Mouse (Mus musculus) midbrain, embryonic 10.5 days (tissue): ENCODE measurements around the gene Arsg. TPM values are rescaled to one million over a fixed set of nuclear protein-coding genes. Genes with fewer than 3 reads are reported as not detected.
"Not testable (repeated sequence)": the region's sequence is repeated elsewhere in the genome, so short reads cannot be mapped to it uniquely, and the experiment has no call there.

ENCODE experiments used
- DNase-seq: peaks from one replicate; pipeline ENCODE4 v3.0.0-alpha.2; 2017; ENCODE audit warnings: low spot score
- H3K27ac ChIP-seq: fragments of 300-500 bp; sonication (generic); replicated peaks from 2 replicates; pipeline ENCODE4 v1.5.1; 2016; ENCODE audit warnings: mild to moderate bottlenecking
- H3K27me3 ChIP-seq: fragments of 300-500 bp; sonication (generic); 2 replicates; pipeline ENCODE4 v1.6.1; 2016; ENCODE audit warnings: low read depth, mild to moderate bottlenecking; ENCODE audit not compliant: poor library complexity, severe bottlenecking
- H3K36me3 ChIP-seq: fragments of 300-500 bp; sonication (generic); 2 replicates; pipeline ENCODE4 v1.6.1; 2016; ENCODE audit warnings: mild to moderate bottlenecking, moderate library complexity
- H3K4me1 ChIP-seq: fragments of 300-500 bp; sonication (generic); 2 replicates; pipeline ENCODE4 v1.6.1; 2016
- H3K4me3 ChIP-seq: fragments of 300-500 bp; sonication (generic); 2 replicates; pipeline ENCODE4 v1.5.1; 2016; ENCODE audit warnings: mild to moderate bottlenecking, moderate library complexity
- H3K9me3 ChIP-seq: fragments of 300-500 bp; sonication (generic); replicated peaks from 2 replicates; pipeline ENCODE4 v1.6.1; 2016; ENCODE audit warnings: mild to moderate bottlenecking
- WGBS: fragments of 180-500 bp; shearing (Covaris S2); methylation state at CpG from one replicate; pipeline ENCODE4 v1.1.7; 2016; 5-methylcytosine and 5-hydroxymethylcytosine counted together
- microRNA-seq: library from miRNA; unstranded; fragments of <30 nt; microRNA quantifications from one replicate; pipeline ENCODE4, GENCODE M21; 2017
- polyA plus RNA-seq: library from polyadenylated mRNA; unstranded; fragments of >200 nt; fragmentation: Nextera tagmentation; extraction: Ambion mirVana; gene quantifications from 2 replicates; pipeline ENCODE4 v1.2.1, GENCODE M21; 2016

The Arsg gene
- polyA plus RNA-seq, 1 experiment from 2014 or later = 1.9 TPM

DNA sequence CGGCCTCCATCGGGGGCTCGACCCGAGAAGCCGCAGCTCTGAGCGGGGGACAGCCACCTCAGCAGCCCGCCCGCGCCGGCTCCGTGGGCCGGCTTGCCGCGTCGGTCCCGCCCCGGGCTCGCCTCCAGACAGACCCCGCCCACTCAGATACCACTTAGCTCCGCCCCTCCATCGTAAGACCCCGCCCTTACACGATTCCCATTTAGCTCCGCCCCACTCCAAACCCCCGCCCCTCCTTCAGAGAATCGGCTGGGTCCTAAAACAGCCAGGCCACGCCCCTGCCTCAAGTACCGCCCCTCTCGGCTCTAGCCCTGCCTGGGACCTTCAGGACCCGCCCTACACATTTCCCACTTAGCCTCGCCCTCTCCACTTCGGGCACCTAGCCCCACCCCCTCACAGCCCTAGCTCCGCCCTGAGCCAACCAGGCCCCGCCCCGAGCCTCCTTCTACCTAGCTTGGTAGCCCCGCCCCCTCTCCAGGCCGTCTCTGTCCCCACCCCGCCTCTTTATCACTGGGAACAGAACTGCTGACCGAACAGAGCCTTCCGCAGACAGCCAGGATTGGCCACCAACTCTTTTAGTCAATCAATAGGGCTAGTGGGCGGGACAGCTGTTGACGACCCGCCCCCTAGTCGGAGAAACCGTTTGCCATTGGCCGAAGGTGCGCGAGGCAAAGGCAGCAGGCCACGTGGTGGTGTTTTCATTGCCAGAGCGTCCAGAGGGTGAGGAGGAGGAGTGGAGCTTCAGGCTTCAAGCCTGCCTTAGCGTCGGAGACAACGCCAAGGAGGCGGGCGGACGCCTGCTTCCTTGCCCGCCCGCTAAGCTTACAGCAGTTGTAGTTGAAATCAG is 138.4 kb downstream of the Arsg start, which contains the start of gene Wipi1:
Gene Wipi1, minus strand, starts transcription at position 665 of the 847 bp plus-strand sequence.
- Histone ChIP-seq H3K4me3 (peak within 1 kb of the TSS; percentile 70), H3K36me3 (no peaks in the 10 kb centered on the region), H3K9me3 (no peaks in the 10 kb centered on the region), H3K27me3 (peaks cover 4% of the 10 kb centered on the region; the same call in 1 of the 2 replicates), H3K4me1 (peaks cover 33% of the 10 kb centered on the region), H3K27ac (peak within 1 kb of the TSS; percentile 88)
- peak; percentile 99 for DNase-seq
- WGBS = under 1% methylated on average over 58 of the region's 58 CpGs

DNA sequence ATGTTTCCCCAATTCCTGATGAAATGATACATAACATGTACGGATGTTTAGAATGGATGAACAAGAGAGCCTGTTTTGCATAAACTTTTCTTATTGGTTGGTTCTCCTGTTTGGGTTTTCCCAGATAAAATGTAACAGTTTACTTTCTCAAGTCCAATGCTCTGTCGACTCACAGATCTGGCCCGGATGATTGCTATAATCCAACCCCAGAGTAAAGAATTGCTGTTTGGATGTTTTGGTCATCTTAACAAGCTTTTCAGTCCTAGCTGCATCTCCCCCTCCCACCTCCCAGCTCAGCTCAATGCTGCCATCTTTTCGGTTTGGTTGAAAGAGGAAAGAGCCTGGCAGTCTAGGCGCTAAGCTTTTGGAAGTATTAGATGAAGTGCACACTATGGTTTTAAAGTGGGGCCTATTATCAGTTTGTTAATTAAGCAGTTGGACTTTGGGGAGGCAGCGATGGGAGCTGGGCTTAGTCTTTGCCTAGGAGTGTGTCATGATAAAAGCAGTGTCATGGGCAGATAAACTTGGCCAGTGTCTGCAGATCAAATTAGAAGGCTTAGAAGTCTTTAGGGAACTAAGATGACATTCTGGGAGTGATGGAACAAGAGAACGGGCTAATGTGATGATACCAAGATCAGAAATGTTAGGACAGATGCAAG is 139.8 kb downstream of the Arsg start:
- no peaks in the 10 kb centered on the region for H3K36me3 ChIP-seq
- no peaks in the 10 kb centered on the region for H3K9me3 ChIP-seq
- 68% methylated on average over 7 of the region's 7 CpGs for WGBS
- H3K4me1 ChIP-seq = peaks cover 33% of the 10 kb centered on the region
- H3K27ac ChIP-seq = no peak overlapping the region
- H3K4me3 ChIP-seq = no peak overlapping the region
- H3K27me3 ChIP-seq = peaks cover 4% of the 10 kb centered on the region; the same call in 1 of the 2 replicates
- no peak for DNase-seq

DNA sequence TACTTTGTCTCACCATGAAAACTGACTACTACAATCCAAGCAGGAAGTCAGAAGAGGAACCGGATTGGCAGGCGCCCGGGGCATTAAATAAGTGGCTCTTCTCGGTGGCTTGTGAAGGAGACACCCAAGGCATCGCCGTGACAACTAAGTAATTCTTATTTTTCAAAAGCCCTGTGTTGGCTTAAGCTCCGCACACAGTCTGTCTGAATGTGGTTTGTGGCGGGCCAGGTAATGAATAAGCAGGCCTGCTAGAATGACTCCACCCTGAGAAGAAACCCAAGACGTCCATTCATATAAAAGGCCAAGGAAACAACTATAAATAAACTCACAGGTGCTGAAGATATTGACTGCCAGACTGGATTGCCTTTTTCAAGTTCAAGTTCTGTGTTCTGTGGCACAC is 142.1 kb downstream of the Arsg start:
- peaks cover 4% of the 10 kb centered on the region; the same call in 1 of the 2 replicates for H3K27me3 ChIP-seq
- H3K36me3 ChIP-seq = no peaks in the 10 kb centered on the region
- no peak overlapping the region for H3K4me3 ChIP-seq
- H3K9me3 ChIP-seq = no peaks in the 10 kb centered on the region
- H3K27ac ChIP-seq = no peak overlapping the region
- WGBS = 72% methylated on average over 9 of the region's 9 CpGs
- no peak for DNase-seq
- H3K4me1 ChIP-seq = peaks cover 23% of the 10 kb centered on the region

DNA sequence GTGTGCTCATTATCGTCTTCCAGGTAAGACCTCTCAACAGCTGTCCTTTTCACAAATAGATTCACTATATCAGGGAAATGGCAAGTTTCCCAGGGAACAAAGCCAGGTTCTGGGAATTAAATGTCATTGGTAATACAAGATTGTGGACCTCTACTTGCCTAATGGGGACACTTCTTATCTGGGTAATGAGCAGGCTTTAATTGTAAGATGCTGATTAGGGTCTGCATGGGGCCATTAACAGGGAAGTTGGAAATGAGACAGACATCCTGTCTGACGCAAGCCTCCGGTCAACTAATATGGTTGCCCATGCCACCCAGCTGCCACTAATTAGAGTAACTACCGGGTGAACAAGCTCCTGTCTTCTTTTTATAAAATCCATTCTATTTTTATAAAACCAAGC is 143.2 kb downstream of the Arsg start:
- H3K36me3 ChIP-seq = no peaks in the 10 kb centered on the region
- no peak overlapping the region for H3K27ac ChIP-seq
- no peak overlapping the region for H3K4me3 ChIP-seq
- WGBS = 86% methylated on average over 4 of the region's 4 CpGs
- no peak for DNase-seq
- peaks cover 4% of the 10 kb centered on the region; the same call in 1 of the 2 replicates for H3K27me3 ChIP-seq
- H3K9me3 ChIP-seq = no peaks in the 10 kb centered on the region
- H3K4me1 ChIP-seq = peaks cover 13% of the 10 kb centered on the region

DNA sequence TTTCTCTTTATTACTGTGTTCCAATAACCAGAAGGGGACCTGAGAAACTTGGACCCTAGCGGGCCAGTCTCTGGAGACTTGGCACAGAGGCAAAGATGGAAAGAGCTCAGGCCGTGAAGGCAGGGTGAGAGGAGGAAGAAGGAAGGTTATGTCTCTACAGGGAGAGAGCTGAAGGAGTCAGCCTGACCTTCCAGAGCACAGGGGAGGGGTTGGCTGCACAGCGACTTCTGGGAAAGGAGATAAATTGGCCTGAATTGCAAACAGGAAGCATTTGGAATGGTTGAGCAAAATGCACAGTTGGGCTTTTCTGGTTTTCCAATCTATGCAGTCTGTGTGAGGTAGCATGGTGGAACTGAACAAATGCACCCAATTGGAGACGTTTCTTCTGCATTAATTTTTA is 143.6 kb downstream of the Arsg start:
- no peak overlapping the region for H3K4me3 ChIP-seq
- no peaks in the 10 kb centered on the region for H3K9me3 ChIP-seq
- DNase-seq = no peak
- peaks cover 9% of the 10 kb centered on the region for H3K4me1 ChIP-seq
- WGBS = 78% methylated on average over 4 of the region's 4 CpGs
- no peak overlapping the region for H3K27ac ChIP-seq
- peaks cover 4% of the 10 kb centered on the region; the same call in 1 of the 2 replicates for H3K27me3 ChIP-seq
- H3K36me3 ChIP-seq = no peaks in the 10 kb centered on the region

DNA sequence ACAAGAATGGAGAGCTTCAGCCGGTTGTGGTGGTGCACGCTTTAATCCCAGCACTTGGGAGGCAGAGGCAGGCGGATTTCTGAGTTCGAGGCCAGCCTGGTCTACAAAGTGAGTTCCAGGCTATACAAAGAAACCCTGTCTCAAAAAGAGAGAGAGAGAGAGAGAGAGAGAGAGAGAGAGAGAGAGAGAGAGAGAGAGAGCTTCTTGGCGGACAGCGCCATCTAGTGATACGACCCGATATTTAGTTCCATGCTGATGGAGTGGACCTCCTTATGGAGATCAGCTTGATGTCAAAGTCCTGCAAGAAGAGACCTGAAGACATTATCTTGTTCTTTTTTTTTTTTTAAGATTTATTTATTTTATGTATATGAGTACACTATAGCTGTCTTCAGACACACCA is 145.9 kb downstream of the Arsg start:
- not testable (repeated sequence) for H3K4me1 ChIP-seq, H3K9me3 ChIP-seq, H3K27me3 ChIP-seq, H3K27ac ChIP-seq, H3K4me3 ChIP-seq, H3K36me3 ChIP-seq
- WGBS = 30% methylated on average over 8 of the region's 8 CpGs
- DNase-seq = peak; percentile 33

DNA sequence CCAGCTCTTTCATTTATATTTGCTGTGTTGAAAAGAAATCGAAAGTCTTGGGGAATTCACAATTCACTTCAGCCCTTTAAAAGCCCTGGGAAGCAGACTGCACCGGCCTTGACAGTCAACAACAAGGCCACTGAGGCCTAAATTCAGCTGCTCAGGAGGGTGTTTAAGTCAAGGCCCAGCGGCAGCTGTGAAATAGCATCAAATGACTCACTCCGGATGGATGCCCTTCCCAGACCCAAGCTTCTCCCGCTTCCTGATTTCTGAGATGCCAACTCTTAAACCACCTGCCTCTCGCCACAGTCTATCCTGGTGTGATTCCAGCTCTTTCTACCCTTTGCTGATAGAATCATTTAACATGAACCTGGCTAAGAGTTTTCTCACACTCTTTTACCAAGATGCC is 147.2 kb downstream of the Arsg start:
- no peaks in the 10 kb centered on the region for H3K36me3 ChIP-seq
- no peaks in the 10 kb centered on the region for H3K27me3 ChIP-seq
- no peak for DNase-seq
- no peak overlapping the region for H3K27ac ChIP-seq
- WGBS = 78% methylated on average over 6 of the region's 6 CpGs
- peaks cover 8% of the 10 kb centered on the region; the same call in 1 of the 2 replicates for H3K4me1 ChIP-seq
- 0 out of 2 replicates have a peak, but pooled peaks cover 4% of the 10 kb centered on the region for H3K9me3 ChIP-seq
- no peak overlapping the region for H3K4me3 ChIP-seq

DNA sequence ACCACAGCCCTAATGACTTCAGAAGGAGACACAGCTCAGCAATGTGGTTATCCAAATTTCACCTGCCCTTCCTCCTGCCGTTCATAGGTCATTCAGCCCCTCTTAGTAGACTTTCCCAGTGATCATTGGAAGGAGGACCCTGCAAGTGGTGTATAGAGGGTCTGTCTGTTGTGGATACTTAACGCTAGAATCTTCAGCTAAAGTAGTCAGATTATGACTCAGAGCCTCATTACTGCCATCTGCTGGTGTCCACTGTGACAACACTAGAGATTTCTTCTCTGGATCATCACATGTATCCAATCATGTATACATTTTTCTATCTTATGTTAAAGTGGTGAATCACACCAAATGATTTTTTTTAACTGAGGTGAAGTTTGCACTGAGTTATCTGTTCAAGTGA is 148.0 kb downstream of the Arsg start:
- no peak overlapping the region for H3K4me3 ChIP-seq
- 23% methylated on average over 2 of the region's 2 CpGs for WGBS
- no peak overlapping the region for H3K27ac ChIP-seq
- DNase-seq = peak; percentile 39
- H3K36me3 ChIP-seq = no peaks in the 10 kb centered on the region
- 0 out of 2 replicates have a peak, but pooled peaks cover 4% of the 10 kb centered on the region for H3K9me3 ChIP-seq
- peaks cover 8% of the 10 kb centered on the region; the same call in 1 of the 2 replicates for H3K4me1 ChIP-seq
- no peaks in the 10 kb centered on the region for H3K27me3 ChIP-seq

DNA sequence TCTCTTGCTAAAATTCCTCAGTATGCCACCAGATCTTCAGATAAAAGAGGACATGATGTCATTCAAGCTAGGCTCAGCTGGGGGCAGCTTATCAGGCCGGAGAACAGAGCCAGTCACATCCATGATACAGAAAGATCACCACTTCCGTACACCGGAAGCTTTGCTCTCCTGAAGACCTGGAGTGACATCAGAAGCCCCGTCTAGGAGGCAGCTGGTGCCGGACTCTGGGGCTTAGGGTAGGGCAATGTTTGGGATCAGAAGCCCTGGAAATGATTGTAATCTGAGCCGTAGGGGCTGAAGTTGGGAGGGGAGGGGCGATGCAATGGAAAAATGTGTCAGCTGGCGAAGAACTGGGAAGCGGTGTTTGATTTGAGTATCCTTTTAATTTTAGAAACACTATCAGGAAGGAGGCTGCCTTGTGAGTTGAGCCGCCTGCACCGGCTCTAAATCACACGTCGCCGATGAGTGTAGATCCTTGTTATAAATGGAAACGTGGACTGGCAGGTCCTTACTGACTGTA is 149.4 kb downstream of the Arsg start:
- 49% methylated on average over 15 of the region's 15 CpGs for WGBS
- peak; percentile 14 for DNase-seq
- H3K4me1 ChIP-seq = peaks cover 8% of the 10 kb centered on the region; the same call in 1 of the 2 replicates
- H3K4me3 ChIP-seq = no peak overlapping the region
- H3K9me3 ChIP-seq = 0 out of 2 replicates have a peak, but pooled peaks cover 4% of the 10 kb centered on the region
- H3K27me3 ChIP-seq = no peaks in the 10 kb centered on the region
- no peaks in the 10 kb centered on the region for H3K36me3 ChIP-seq
- no peak overlapping the region for H3K27ac ChIP-seq

Small RNA genes lying within 50 kb of the gene (microRNA-seq; reads per million reads assigned to microRNA genes)
- gene Gm25540 = not detected

Other genes starting within 250 kb of the Arsg start
- gene Rgs9, start 175.2 kb upstream of the Arsg start, polyA plus RNA-seq = 1.6 and 2.2 TPM in 2 replicates
- gene Gna13, start 110.5 kb upstream of the Arsg start, polyA plus RNA-seq = 16.9 and 18.8 TPM in 2 replicates
- gene 9930022D16Rik, start 59.5 kb upstream of the Arsg start, polyA plus RNA-seq = not detected in 2 replicates
- gene Amz2, start 47.4 kb upstream of the Arsg start, polyA plus RNA-seq = 45.2 and 46.0 TPM in 2 replicates
- 5.0 and 5.5 TPM in 2 replicates for gene Slc16a6, start 224 bp downstream of the Arsg start, polyA plus RNA-seq
- gene Wipi1, start 138.6 kb downstream of the Arsg start, polyA plus RNA-seq = 17.9 and 19.4 TPM in 2 replicates
- 309 and 361 TPM in 2 replicates for gene Prkar1a, start 176.0 kb downstream of the Arsg start, polyA plus RNA-seq
- gene Fam20a, start 248.9 kb downstream of the Arsg start, polyA plus RNA-seq = 1.4 and 2.3 TPM in 2 replicates